Mouse (Mus musculus) lung, postnatal 36 days (tissue): ENCODE measurements around the gene Sval1.

ENCODE experiments used
- DNase-seq: peaks from one replicate; pipeline ENCODE4 v3.0.0; 2022; ENCODE audit warnings: mixed read lengths

The Sval1 gene

GRCm38 (mm10) chr6:41951330-41951729, at the start of gene Sval1:
Gene Sval1 (plus strand): TSS chr6:41951630.
- no peak for DNase-seq

- DNase-seq: no peak
Measured at GRCm38 (mm10) chr6:41911625-41912024, 39.8 kb upstream of the Sval1 start.

GRCm38 (mm10) chr6:41914883-41915282, 36.5 kb upstream of the Sval1 start:
- DNase-seq: no peak

- DNase-seq: no peak
Measured at GRCm38 (mm10) chr6:41967840-41968239, 16.4 kb downstream of the Sval1 start, which contains the start of gene Sval3. Gene Sval3 (plus strand): TSS chr6:41968140.
